Mouse (Mus musculus) CH12F3 (cell line): ENCODE data around the gene Olfr3.

ENCODE experiments used
- in situ Hi-C: fragments of 300-500 bp; cut with MboI; formaldehyde crosslinking; loops from 2 replicates; pipeline ENCODE4 v1.14.3; 2020; ENCODE audit warnings: low sequenced_read_pairs

Olfr3 gene

GRCm38 (mm10) chr2:36816932-36817331 lies at the start of gene Olfr3:
TSS of gene Olfr3 (minus strand) at chr2:36817032.
- in situ Hi-C loops = no loop called here

DNA sequence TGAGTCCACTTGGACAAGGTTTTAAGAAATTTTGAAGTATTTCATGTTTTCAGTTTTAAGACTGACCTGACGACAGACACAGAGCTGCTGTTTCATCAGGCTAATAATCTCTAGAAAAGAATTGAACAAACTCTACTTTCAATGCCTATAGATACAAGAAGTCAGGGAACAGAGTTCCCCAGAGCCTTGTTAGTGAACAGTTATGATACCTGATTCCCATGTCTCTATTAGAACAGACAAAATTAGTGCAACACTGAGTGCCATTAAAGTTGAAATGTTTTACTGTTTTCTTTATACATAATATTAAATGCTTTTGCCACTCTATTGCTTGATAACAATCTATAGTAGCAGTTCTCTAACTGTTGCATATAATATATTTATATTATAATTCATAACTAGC lies 45.7 kb upstream of the Olfr3 start, which contains the start of gene Olfr351:
Gene Olfr351 (minus strand): TSS at position 101 of the 400 bp plus-strand sequence.
- in situ Hi-C loops = no loop called here

- in situ Hi-C loops = no loop called here
These were observed 29.2 kb upstream of the Olfr3 start, which contains the start of gene Olfr350 for GRCm38 (mm10) chr2:36846010-36846409. TSS of gene Olfr350 (plus strand) at chr2:36846310.

GRCm38 (mm10) chr2:36790238-36790637 lies 26.6 kb downstream of the Olfr3 start, which contains the start of gene Olfr50:
TSS of gene Olfr50 (plus strand) at chr2:36790538.
- in situ Hi-C loops = no loop called here

DNA sequence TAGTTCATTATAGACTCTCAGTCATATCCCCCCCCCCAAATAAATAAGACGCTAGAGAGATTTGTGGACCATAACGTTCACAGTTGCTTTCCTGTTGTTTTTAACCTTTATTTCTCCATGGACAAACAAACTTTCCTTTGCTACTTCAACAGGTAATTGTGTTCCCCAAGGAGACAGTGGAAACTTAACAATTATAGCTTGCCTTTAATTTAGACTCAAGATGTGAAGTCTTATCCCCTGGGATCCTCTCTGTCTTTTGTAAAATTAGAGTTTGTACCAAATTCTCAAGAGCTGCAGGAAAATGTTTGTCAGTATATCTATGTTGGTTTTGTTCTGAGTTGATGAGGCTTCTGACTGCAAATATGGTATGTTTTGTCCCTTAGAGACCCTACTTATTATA lies 32.9 kb downstream of the Olfr3 start, which contains the start of gene Olfr348:
Gene Olfr348 (plus strand): TSS at position 301 of the 400 bp plus-strand sequence.
- in situ Hi-C loops = no loop called here
